Mouse (Mus musculus) left cerebral cortex, adult 8-10 months (tissue): ENCODE results near the gene Hdx. TPM values are rescaled to one million over a fixed set of nuclear protein-coding genes. Genes with fewer than 3 reads are reported as not detected.

Experiments used
- DNase-seq, 2 experiments: peaks; one replicate each; pipeline ENCODE4 v3.0.0; 2022; ENCODE audit warnings: low spot score in 2 of 2
- total RNA-seq, 4 experiments: library from RNA; stranded (reverse); gene quantifications; 2 replicates each; pipeline ENCODE4 v1.2.4; 2022

Gene Hdx
- total RNA-seq, result 1 to 10 TPM; 3.9 to 4.4 (median 4.2) TPM

- DNase-seq, result peak; percentile 30 to 44
Observed at GRCm38 (mm10) chrX:111696356-111697282, at the start of gene Hdx. Hdx (minus strand) TSS chrX:111697079.

GRCm38 (mm10) chrX:111685665-111686064 is 11.2 kb downstream of the Hdx start:
- DNase-seq, result no peak

DNA sequence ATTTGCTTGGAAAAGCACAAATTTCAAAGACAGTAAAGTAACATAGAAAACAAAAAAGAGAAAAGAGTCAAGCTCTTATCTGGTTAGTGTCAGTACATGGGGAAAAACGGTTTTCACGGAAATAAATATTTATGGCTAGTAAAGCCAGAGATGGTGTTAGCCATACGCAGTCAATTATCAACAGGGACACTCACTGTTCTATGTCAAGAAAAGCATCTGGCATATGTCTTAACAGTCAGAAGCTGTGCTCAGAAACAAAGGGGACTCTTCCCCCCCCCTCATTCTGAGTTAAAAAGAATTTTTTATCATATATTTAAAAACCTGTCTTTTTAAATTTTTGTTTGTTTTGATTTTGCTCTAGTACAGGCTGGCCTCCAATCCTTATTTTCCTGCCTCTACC is 25.2 kb downstream of the Hdx start:
- DNase-seq, result no peak

DNA sequence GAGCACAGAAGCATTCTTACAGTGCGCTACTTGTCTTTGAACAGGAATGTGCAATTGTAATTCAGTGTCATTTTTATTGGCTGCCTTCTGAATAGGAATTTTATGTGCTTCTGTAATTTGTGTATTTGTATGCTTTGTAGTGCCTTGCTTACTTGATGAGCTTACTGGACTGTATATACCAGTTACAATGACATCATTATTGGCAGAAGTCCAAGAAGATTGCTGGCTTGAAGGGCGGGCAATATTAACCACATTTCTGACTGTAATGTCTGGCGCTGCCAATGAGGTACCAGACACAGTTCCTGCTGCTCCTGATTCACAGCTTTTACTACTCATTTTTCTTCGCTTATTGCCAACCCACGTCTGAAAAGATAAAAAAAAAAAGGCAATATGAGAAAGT is 36.5 kb downstream of the Hdx start:
- no peak for DNase-seq

- no peak for DNase-seq
Observed at GRCm38 (mm10) chrX:111658671-111659070, 38.2 kb downstream of the Hdx start.

- DNase-seq, result no peak
Observed at GRCm38 (mm10) chrX:111644945-111645344, 51.9 kb downstream of the Hdx start.

GRCm38 (mm10) chrX:111640616-111641015 is 56.3 kb downstream of the Hdx start:
- DNase-seq, result no peak

GRCm38 (mm10) chrX:111597631-111598161 is 99.2 kb downstream of the Hdx start:
- DNase-seq, result no peak

DNA sequence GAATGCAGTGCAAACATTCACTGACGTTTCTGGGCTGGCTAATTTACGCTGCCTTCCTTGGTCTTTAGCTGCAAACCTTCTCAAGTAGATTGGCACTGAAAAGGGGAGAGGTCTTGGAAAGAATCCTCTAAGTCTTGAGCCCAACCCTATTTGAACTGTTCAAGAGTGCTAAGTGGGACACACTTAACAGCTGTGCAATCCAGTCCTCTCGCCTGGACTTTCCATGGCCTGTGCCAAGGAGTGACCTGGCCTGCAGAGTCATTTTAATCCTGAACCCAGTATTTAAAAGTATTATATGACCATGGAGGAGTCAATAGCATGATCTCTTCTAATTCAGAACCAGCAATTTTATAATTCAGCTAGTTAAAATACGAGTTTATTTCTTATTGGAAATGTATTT is 109.3 kb downstream of the Hdx start:
- no peak for DNase-seq

- DNase-seq, result no peak
Observed at GRCm38 (mm10) chrX:111577044-111577443, 119.8 kb downstream of the Hdx start.

GRCm38 (mm10) chrX:111537859-111538258 is 159.0 kb downstream of the Hdx start, which contains the start of gene Rps6ka6:
Rps6ka6 (minus strand) TSS chrX:111537959.
- no peak for DNase-seq

Other genes starting within 250 kb of the Hdx start
- gene Rps6ka6, start 159.1 kb downstream of the Hdx start, total RNA-seq, result 1 to 10 TPM; 3.4 to 5.6 (median 4.5) TPM
- gene Gm45194, start 194.3 kb upstream of the Hdx start, total RNA-seq, result under 1 TPM in 2 of 4 experiments, not detected in 2; 0.30 to 0.39 TPM